Comparison of ENCODE assay signal across 8 mouse cellular contexts in the genomic region with DNA sequence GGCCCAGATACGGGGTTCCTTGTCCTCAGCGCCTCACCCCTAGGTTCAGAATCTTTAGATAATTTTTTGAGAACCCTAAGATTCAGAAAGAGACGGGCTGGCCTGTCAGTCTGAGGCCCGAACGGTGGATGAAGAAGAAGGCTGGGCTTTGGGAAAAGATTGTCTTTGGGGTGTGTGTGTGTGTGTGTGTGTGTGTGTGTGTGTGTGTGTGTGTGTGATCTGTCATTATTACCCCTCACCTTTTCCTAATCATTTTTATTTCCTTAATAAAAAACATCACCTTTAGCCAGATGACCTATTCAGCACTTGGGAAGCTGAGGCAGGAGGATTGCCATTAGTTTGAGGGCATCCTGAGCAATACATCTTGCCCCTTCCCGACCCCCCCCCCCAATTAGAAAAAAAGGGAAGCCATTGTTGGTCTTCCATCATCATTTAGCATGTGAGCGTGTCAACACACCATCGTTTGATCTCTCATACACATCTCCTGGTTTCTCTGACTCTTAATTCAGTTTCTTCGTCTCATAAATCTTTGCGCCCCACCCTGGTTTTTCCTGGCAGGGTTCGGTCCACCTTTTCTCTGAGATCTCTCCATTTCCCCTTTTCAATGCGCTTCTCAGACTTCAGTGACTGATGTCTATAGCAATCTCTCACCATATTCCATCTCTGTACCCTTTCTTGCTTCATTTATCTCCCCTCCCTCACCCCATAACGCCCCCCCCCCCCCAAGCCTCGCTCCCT. TPM values are rescaled to one million over a fixed set of nuclear protein-coding genes. Genes with fewer than 3 reads are reported as not detected.
DNase-seq lines count a peak whose midpoint lies in the region; ATAC-seq and TF ChIP-seq lines count a peak whose summit lies in the region.

No protein-coding gene starts in this region.

- H3K4me1 ChIP-seq in ES-Bruce4 (ENCODE audit: control insufficient read depth, insufficient read depth, low read length) = peaks cover 3% of the 10 kb centered on the region
- peaks cover 46% of the 10 kb centered on the region for H3K4me1 ChIP-seq in heart, embryonic 16.5 days (ENCODE audit: control insufficient read depth, insufficient read depth, low read length)
- H3K4me1 ChIP-seq in liver, embryonic 16.5 days (ENCODE audit: control insufficient read depth, low read depth, low read length) = peaks cover 9% of the 10 kb centered on the region

- H3K4me2 ChIP-seq in heart, embryonic 16.5 days (ENCODE audit: low read depth, low read length) = peak overlapping the region; percentile 66
- H3K4me2 ChIP-seq in liver, embryonic 16.5 days (ENCODE audit: low read depth, low read length) = peak overlapping the region; percentile 7; the same call in 1 of the 2 replicates

- H3K4me3 ChIP-seq in ES-Bruce4 (ENCODE audit: low read depth, low read length) = no peak overlapping the region
- H3K4me3 ChIP-seq in heart, embryonic 16.5 days (ENCODE audit: low read length) = peak overlapping the region; percentile 33
- no peak overlapping the region for H3K4me3 ChIP-seq in liver, embryonic 16.5 days (ENCODE audit: low read depth, low read length)

- TF ChIP-seq EP300 in ES-Bruce4 (IDR thresholded peaks at IDR 0.05; ENCODE audit: insufficient read depth, low read depth, low read length) = no peak

- DNase-seq in heart, adult 11 months = peak; percentile 91
- no peak for DNase-seq in heart, adult 8-10 months (ENCODE audit: low spot score)
- no peak for DNase-seq in adrenal gland, adult 2 months
- no peak for DNase-seq in layer of hippocampus, adult 9-11 months
- DNase-seq in urinary bladder, postnatal 36 days (ENCODE audit: low spot score in 2 of 2) = no peak

- H3K27ac ChIP-seq in ES-Bruce4 (ENCODE audit: insufficient read depth, low read length) = no peak overlapping the region; the same call in 1 of the 2 replicates
- H3K27ac ChIP-seq in heart, embryonic 16.5 days (ENCODE audit: low read length) = peak overlapping the region; percentile 100
- no peak overlapping the region for H3K27ac ChIP-seq in liver, embryonic 16.5 days (ENCODE audit: low read length)

- H3K36me3 ChIP-seq in ES-Bruce4 (ENCODE audit: control insufficient read depth, insufficient read depth, low read length, poor library complexity, severe bottlenecking) = 0 out of 2 replicates have a peak, but pooled peaks cover 5% of the 10 kb centered on the region
- H3K36me3 ChIP-seq in heart, embryonic 16.5 days (ENCODE audit: control insufficient read depth, insufficient read depth) = peaks cover 10% of the 10 kb centered on the region
- no peaks in the 10 kb centered on the region for H3K36me3 ChIP-seq in liver, embryonic 16.5 days (ENCODE audit: control insufficient read depth, insufficient read depth)

- H3K27me3 ChIP-seq in ES-Bruce4 (ENCODE audit: control insufficient read depth, insufficient read depth, low read length, poor library complexity, severe bottlenecking) = no peaks in the 10 kb centered on the region
- no peaks in the 10 kb centered on the region for H3K27me3 ChIP-seq in heart, embryonic 16.5 days (ENCODE audit: control insufficient read depth, insufficient read depth, low read length)
- peaks cover 67% of the 10 kb centered on the region for H3K27me3 ChIP-seq in liver, embryonic 16.5 days (ENCODE audit: control insufficient read depth, insufficient read depth, low read depth, low read length)

- TF ChIP-seq CTCF in ES-Bruce4 (IDR thresholded peaks at IDR 0.05; ENCODE audit: low read depth, low read length) = no peak

- no peak for TF ChIP-seq POLR2A in ES-Bruce4 (IDR thresholded peaks at IDR 0.05; ENCODE audit: insufficient read depth, low read length)

- ATAC-seq in heart, embryonic 16.5 days (replicated peaks; ENCODE audit: extremely low read depth, insufficient read depth, low FRiP score) = no peak
- no peak for ATAC-seq in liver, embryonic 16.5 days (ENCODE audit: low read depth)

- H3K9me3 ChIP-seq in ES-Bruce4 (replicated peaks; ENCODE audit: control insufficient read depth, insufficient read depth, low read length, poor library complexity, severe bottlenecking) = no peaks in the 10 kb centered on the region
- no peaks in the 10 kb centered on the region for H3K9me3 ChIP-seq in heart, embryonic 16.5 days (replicated peaks; ENCODE audit: control insufficient read depth, low read length)
- no peaks in the 10 kb centered on the region for H3K9me3 ChIP-seq in liver, embryonic 16.5 days (replicated peaks; ENCODE audit: control insufficient read depth, low read length)

- peak overlapping the region; percentile 99 for H3K9ac ChIP-seq in ES-Bruce4 (ENCODE audit: low read depth, poor library complexity, severe bottlenecking)
- peak overlapping the region; percentile 100 for H3K9ac ChIP-seq in heart, embryonic 16.5 days (ENCODE audit: low read length)
- H3K9ac ChIP-seq in liver, embryonic 16.5 days (ENCODE audit: low read depth, low read length) = no peak overlapping the region

- WGBS in heart, embryonic 16.5 days = 24% methylated on average over 13 of the region's 14 CpGs
- WGBS in liver, embryonic 16.5 days (ENCODE audit: insufficient replicate concordance) = 19% methylated on average over 13 of the region's 14 CpGs

RNA-seq across cellular contexts. Expression of a gene that starts 0.8 kb away (rescaled TPM):
- total RNA-seq in heart, adult 8-10 months (2022) = 100 to 1,000 TPM; 116 to 160 (median 152) TPM
- polyA plus RNA-seq in ES-Bruce4 (2011; ENCODE audit: insufficient read depth, insufficient read length, low read depth, missing spikeins) = 382 and 383 TPM in 2 replicates
- polyA plus RNA-seq in heart, embryonic 16.5 days (2015; fragmentation: Nextera tagmentation; extraction: Ambion mirVana) = 203 and 265 TPM in 2 replicates
- polyA plus RNA-seq in liver, embryonic 16.5 days (2015; fragmentation: Nextera tagmentation; extraction: Ambion mirVana) = 42.3 and 49.6 TPM in 2 replicates
- 100 to 1,000 TPM; 828 to 858 TPM for total RNA-seq in adrenal gland, adult 2 months (2021)
- 2,208 and 2,873 TPM in 2 replicates for polyA plus RNA-seq in adrenal gland, adult 2 months (2012; rRNA removed)

RNA-seq across cellular contexts. Expression of a gene that starts 7.6 kb away (rescaled TPM):
- under 1 TPM in 2 of 4 experiments, not detected in 2; 0.24 to 0.75 TPM for total RNA-seq in heart, adult 8-10 months (2022)
- polyA plus RNA-seq in ES-Bruce4 (2011; ENCODE audit: insufficient read depth, insufficient read length, low read depth, missing spikeins) = 4.0 and 5.9 TPM in 2 replicates
- polyA plus RNA-seq in heart, embryonic 16.5 days (2015; fragmentation: Nextera tagmentation; extraction: Ambion mirVana) = 1.1 and 1.7 TPM in 2 replicates
- 0.12 and 0.15 TPM in 2 replicates for polyA plus RNA-seq in liver, embryonic 16.5 days (2015; fragmentation: Nextera tagmentation; extraction: Ambion mirVana)
- 1 to 10 TPM; 1.1 to 1.5 TPM for total RNA-seq in adrenal gland, adult 2 months (2021)
- polyA plus RNA-seq in adrenal gland, adult 2 months (2012; rRNA removed) = 2.1 and 2.5 TPM in 2 replicates

RNA-seq across cellular contexts. Expression of a gene that starts 12.1 kb away (rescaled TPM):
- 100 to 1,000 TPM; 177 to 202 (median 195) TPM for total RNA-seq in heart, adult 8-10 months (2022)
- polyA plus RNA-seq in ES-Bruce4 (2011; ENCODE audit: insufficient read depth, insufficient read length, low read depth, missing spikeins) = 263 and 294 TPM in 2 replicates
- 387 and 398 TPM in 2 replicates for polyA plus RNA-seq in heart, embryonic 16.5 days (2015; fragmentation: Nextera tagmentation; extraction: Ambion mirVana)
- polyA plus RNA-seq in liver, embryonic 16.5 days (2015; fragmentation: Nextera tagmentation; extraction: Ambion mirVana) = 103 and 110 TPM in 2 replicates
- total RNA-seq in adrenal gland, adult 2 months (2021) = 100 to 1,000 TPM; 269 to 320 TPM
- 390 and 451 TPM in 2 replicates for polyA plus RNA-seq in adrenal gland, adult 2 months (2012; rRNA removed)

RNA-seq across cellular contexts. Expression of a gene that starts 31.0 kb away (rescaled TPM):
- under 1 TPM; 0.19 to 0.54 (median 0.25) TPM for total RNA-seq in heart, adult 8-10 months (2022)
- polyA plus RNA-seq in ES-Bruce4 (2011; ENCODE audit: insufficient read depth, insufficient read length, low read depth, missing spikeins) = not detected in 2 replicates
- 0.25 and 2.1 TPM in 2 replicates for polyA plus RNA-seq in heart, embryonic 16.5 days (2015; fragmentation: Nextera tagmentation; extraction: Ambion mirVana)
- 0.11 and 0.14 TPM in 2 replicates for polyA plus RNA-seq in liver, embryonic 16.5 days (2015; fragmentation: Nextera tagmentation; extraction: Ambion mirVana)
- total RNA-seq in adrenal gland, adult 2 months (2021) = under 1 TPM; 0.31 to 0.55 TPM
- 0.52 and 0.61 TPM in 2 replicates for polyA plus RNA-seq in adrenal gland, adult 2 months (2012; rRNA removed)

RNA-seq across cellular contexts. Expression of a gene that starts 46.3 kb away (rescaled TPM):
- total RNA-seq in heart, adult 8-10 months (2022) = 100 to 1,000 TPM in 2 of 4 experiments, 10 to 100 TPM in 2; 98.1 to 109 (median 103) TPM
- polyA plus RNA-seq in ES-Bruce4 (2011; ENCODE audit: insufficient read depth, insufficient read length, low read depth, missing spikeins) = 145 and 154 TPM in 2 replicates
- 141 and 145 TPM in 2 replicates for polyA plus RNA-seq in heart, embryonic 16.5 days (2015; fragmentation: Nextera tagmentation; extraction: Ambion mirVana)
- polyA plus RNA-seq in liver, embryonic 16.5 days (2015; fragmentation: Nextera tagmentation; extraction: Ambion mirVana) = 44.4 and 49.6 TPM in 2 replicates
- 100 to 1,000 TPM; 128 to 152 TPM for total RNA-seq in adrenal gland, adult 2 months (2021)
- 220 and 384 TPM in 2 replicates for polyA plus RNA-seq in adrenal gland, adult 2 months (2012; rRNA removed)
